Mouse (Mus musculus) G1E (cell line): Measurements from ENCODE around the gene Cbwd1.

Experiments
- CTCF ChIP-seq: IDR thresholded peaks from 2 replicates; pipeline ENCODE4 v1.5.1; 2012; ENCODE audit warnings: low read depth, low read length, inconsistent platforms, mixed read lengths
- GATA2 ChIP-seq: IDR thresholded peaks from 2 replicates; pipeline ENCODE4 v1.6.1; 2012; ENCODE audit warnings: low read depth, low read length, inconsistent platforms, borderline replicate concordance
- POLR2AphosphoS5 ChIP-seq: IDR thresholded peaks from 2 replicates; pipeline ENCODE4 v1.6.1; 2012; ENCODE audit warnings: low read depth, low read length, inconsistent platforms; ENCODE audit not compliant: insufficient replicate concordance
- TAL1 ChIP-seq: conservative IDR thresholded peaks from 2 replicates; pipeline ENCODE4 v1.6.1; 2012; ENCODE audit warnings: low read depth, low read length, inconsistent platforms, mixed read lengths

DNA sequence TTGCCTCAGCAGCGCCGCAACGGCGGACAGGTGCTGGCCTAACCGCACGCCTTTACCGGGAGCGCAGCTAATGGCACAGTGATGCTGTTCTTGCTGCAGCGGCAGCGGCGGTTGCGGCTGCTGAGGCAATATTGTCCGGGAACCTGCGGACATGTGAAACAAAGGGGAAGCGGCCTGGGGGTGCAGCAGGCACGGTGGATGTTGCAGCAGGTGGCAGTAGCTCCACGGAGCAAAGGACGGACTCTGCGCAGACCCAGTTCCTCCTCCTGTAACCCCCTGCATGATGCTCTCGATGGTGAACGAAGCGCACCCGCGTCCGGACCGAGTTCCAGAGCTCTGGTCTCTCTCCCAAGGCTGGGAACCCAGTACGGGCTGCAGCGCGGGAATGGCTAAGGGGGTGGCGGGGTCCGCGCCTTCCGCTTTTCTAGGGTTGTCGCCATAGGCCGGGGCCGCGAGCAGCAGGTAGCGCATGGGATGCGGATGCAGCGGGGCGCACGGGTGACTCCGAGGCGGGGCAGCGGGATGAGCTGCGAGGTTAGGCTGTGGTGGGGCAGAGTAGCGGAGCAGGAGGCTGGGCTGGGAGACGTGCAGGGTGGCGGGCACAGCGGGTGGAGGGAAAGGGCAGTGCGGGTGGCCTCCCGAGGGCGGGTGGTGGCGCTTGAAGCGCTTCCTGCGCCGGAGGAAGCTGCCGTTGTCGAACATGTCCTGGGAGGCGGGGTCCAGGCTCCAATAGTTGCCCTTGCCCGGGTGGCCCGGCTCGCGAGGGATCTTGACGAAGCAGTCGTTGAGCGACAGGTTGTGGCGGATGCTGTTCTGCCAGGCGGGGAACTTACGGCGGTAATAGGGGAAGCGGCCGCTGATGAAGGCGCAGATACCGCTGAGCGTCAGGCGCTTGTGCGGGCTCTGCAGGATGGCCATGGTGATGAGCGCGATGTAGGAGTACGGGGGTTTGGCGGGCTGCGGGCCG is 61.5 kb downstream of the Cbwd1 start:
- no peak for TF ChIP-seq GATA2
- no peak for TF ChIP-seq CTCF
- no peak for TF ChIP-seq POLR2AphosphoS5
- TF ChIP-seq TAL1 = no peak
